Mouse (Mus musculus) adrenal gland, adult 2 months (tissue): ENCODE results near the gene Tardbp. TPM values are rescaled to one million over a fixed set of nuclear protein-coding genes. Genes with fewer than 3 reads are reported as not detected.

Source experiments
- DNase-seq: peaks from one replicate; pipeline ENCODE4 v3.0.0; 2021
- polyA plus RNA-seq: library from polyadenylated mRNA; depleted of rRNA; stranded (reverse); fragments of >200 nt; gene quantifications from 2 replicates; pipeline ENCODE4 v1.2.3, GENCODE M21; 2012
- total RNA-seq, 2 experiments: library from RNA; stranded (reverse); gene quantifications; 2 replicates each; pipeline ENCODE4 v1.2.3; 2021

Gene Tardbp
- total and polyA plus RNA-seq, 3 experiments: 10.3 to 255 (median 240) TPM

DNA sequence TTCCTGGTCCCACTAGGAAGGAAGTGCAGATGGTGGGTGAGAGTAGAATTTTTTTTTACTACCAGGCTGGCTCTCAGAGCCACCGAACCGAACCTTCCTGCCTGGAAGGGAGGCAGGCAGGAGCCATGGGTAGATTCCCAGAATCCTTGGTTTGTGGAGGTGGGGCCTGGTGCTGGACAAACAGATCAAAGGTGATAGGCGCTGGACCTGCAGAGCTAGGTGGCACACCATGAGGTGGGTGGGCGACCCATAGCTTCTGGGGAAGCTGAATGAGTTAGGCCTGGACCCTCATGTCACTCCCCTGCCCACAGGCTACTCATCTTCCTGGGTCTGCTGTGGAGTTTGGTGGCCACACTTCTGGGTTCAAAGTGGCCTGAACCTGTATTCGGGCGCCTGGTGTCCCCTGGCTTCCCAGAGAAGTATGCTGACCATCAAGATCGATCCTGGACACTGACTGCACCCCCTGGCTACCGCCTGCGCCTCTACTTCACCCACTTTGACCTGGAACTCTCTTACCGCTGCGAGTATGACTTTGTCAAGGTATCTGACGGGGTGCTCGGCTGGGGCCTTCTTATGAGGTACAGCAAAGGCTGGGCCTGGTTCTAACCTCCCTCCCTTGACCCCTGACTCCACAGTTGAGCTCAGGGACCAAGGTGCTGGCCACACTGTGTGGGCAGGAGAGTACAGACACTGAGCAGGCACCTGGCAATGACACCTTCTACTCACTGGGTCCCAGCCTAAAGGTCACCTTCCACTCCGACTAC is 24.3 kb downstream of the Tardbp start, which contains the start of gene Masp2:
Gene Masp2, plus strand, starts transcription at position 198 of the 764 bp plus-strand sequence.
- DNase-seq: no peak

- no peak for DNase-seq
Observed at GRCm38 (mm10) chr4:148601871-148602270, 24.9 kb downstream of the Tardbp start.

GRCm38 (mm10) chr4:148600316-148600715 is 26.5 kb downstream of the Tardbp start:
- DNase-seq: no peak

DNA sequence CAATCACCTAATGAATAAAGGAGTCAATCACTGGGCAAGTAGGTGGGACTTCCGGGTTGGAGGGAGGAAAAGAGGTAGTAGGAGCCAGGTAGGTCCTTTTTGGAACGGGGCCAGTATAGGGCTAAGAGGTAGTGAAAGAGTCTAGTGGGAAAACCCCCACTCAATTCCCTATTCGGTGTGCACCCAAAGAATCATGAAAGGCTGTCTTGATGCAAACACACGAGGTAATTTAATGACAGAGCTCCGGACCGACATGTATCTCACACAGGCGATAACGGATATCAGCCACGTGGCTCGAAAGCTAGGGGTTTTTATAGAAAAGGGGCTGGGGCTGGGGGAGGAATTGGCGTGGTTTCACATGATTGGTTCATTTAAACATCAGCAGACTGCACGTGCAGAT is 28.0 kb downstream of the Tardbp start:
- DNase-seq: no peak

- no peak for DNase-seq
Observed at GRCm38 (mm10) chr4:148596731-148597130, 30.1 kb downstream of the Tardbp start.

DNA sequence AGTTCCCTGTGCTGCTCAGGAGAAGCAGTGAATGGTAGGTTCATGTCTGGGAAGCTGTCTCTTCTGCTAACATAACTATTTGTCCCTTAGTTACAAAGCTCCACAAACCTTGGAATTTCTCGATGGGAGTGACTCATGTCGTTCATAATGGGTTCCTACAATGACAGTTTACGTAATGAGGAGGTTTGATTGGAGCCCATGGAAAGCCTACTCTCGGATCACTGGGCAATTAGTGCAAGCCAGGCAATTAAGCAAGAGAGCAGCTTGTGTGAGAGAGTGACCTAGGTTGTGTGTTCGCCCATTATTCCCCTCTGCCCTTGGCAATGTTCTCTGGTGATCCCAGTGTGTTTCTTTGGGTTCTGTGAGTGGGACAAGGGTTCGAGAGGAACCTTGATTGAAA is 30.9 kb downstream of the Tardbp start:
- no peak for DNase-seq

- DNase-seq: no peak
Observed at GRCm38 (mm10) chr4:148593996-148594395, 32.8 kb downstream of the Tardbp start.

- no peak for DNase-seq
Observed at GRCm38 (mm10) chr4:148591637-148592380, 35.0 kb downstream of the Tardbp start.

- peak; percentile 99 for DNase-seq
Observed at GRCm38 (mm10) chr4:148591171-148591630, 35.6 kb downstream of the Tardbp start, which contains the start of gene Srm. Srm (plus strand) TSS chr4:148591503.

DNA sequence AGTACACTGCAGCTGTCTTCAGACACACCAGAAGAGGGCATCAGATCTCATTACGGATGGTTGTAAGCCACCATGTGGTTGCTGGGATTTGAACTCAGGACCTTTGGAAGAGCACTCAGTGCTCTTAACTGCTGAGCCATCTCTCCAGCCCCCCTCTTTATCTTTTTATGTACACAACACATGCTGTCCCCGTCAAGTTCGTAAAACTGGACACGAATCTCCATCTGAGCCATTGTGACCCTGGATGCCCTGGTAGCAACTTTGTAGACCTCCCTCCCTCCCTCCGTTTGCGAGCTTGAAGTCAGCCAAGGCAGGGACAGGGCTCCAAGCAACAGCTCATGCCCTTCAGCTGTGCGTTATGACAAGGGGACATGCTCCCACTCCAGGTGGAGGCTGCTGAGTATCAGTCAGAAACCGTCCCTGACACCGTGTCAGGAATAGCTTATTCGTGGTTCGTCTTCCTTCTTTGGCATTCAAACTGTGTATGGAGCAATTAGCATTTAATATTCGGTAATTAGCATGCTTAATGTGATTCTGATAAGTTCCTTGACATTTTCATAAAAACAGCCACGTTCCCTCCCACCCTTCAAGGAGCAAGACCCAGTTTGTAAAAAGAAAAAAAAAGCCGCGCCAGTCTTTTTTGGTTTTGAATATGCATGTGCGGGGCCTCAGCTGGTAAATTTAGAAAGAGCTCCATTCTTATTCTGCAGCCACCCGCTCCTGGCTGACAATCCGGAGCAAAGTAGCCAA is 36.2 kb downstream of the Tardbp start:
- DNase-seq: peak; percentile 28

DNA sequence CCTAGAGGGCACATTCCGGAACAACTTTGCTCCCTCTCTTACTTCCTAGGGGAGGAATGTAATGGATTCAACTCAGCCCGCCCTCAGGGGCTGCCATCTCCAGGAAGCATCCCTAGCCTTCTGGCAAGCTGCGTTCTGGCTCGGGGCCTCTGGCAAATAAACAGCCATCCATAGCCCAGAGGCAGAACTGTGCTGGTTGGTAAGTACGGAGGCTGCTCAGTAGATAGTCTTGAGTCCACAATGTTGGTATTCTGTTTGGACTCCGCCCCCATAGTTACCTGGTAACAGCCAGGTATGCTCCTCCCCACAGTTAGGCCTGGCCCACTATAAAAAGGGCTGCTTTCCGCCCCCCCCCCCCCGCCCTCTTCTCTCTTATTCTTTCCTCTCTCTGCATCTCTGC is 37.3 kb downstream of the Tardbp start:
- no peak for DNase-seq

- no peak for DNase-seq
Observed at GRCm38 (mm10) chr4:148588793-148589192, 38.0 kb downstream of the Tardbp start.

- peak; percentile 34 for DNase-seq
Observed at GRCm38 (mm10) chr4:148586648-148587047, 40.2 kb downstream of the Tardbp start.

- no peak for DNase-seq
Observed at GRCm38 (mm10) chr4:148583257-148583656, 43.6 kb downstream of the Tardbp start.

GRCm38 (mm10) chr4:148581422-148581821 is 45.4 kb downstream of the Tardbp start:
- no peak for DNase-seq

- no peak for DNase-seq
Observed at GRCm38 (mm10) chr4:148580765-148581164, 46.1 kb downstream of the Tardbp start.

GRCm38 (mm10) chr4:148573222-148573621 is 53.6 kb downstream of the Tardbp start:
- no peak for DNase-seq

DNA sequence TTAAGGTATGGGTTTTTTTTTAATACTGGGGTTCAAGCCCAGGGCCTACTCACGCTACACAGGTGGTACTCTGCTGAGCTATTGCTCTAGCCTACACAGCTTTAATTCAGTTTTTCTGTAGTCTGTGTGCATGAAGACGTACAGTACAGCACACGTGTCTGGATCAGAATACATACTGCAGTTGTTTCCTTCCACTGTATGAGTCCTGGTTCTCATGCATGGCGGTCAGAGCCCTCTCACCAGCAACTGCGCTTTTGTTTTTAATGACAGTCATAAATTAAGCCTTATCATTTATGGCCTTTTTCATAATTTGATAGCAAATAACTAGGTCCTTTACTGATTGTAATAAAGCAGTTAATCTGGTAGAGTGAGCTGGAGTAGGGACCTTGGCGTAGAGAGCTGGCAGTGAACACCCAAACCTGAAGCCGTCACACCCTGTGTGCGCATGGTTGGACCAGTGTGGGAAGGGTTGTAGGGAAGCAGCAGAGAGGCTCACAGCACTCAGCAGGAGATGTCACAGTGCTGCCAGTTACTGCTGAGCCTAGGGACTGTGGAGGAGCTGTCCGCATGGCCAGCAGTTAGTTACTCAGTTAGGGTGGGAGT is 56.0 kb downstream of the Tardbp start:
- no peak for DNase-seq

GRCm38 (mm10) chr4:148570138-148570537 is 56.7 kb downstream of the Tardbp start:
- DNase-seq: no peak

DNA sequence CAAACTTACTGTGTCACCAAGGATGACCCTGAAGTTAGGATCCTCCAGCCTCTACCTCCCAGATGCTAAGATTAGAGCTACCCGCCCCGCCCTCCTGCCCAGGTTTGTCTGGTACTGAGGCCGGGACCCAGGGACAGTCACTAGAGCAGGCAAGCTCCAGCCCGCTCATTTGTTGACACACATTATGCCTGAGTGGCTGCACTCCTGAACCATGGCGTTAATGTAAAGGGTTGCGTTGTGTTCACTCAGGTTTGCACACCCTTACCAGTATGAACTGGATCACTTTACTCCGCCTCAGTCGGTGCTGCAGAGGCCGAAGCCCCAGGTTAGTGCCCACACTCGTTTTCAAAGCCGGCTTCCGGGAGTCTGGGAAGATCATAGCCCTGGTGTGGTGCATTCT is 63.2 kb downstream of the Tardbp start:
- DNase-seq: no peak

DNA sequence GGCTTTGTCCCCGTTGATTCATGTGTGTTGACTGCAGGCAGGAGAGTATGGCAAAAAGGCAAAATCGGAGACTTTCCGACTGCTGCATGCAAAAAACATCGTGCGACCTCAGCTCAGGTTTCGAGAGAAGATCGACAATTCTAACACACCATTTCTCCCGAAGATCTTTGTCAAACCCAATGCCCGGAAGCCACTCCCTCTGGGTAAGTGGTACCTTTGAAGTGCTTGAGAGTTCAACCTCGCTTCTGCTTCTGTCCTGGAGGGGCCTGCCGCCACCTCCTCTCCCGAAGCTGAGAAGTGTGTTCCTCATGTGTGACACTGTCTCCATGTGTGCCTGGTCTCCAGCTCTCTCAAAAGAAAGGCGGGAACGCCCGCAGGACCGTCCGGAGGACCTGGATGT is 64.1 kb downstream of the Tardbp start:
- no peak for DNase-seq
